Mouse (Mus musculus): ENCODE measurements around the gene Birc5.
"Not testable (repeated sequence)": the region's sequence is repeated elsewhere in the genome, so short reads cannot be mapped to it uniquely, and the experiment has no call there.

Gene Birc5

GRCm38 (mm10) chr11:117826916-117827315 lies 22.1 kb upstream of the Birc5 start:
- no peak for DNase-seq (ENCODE audit: low spot score in 2 of 2)

DNA sequence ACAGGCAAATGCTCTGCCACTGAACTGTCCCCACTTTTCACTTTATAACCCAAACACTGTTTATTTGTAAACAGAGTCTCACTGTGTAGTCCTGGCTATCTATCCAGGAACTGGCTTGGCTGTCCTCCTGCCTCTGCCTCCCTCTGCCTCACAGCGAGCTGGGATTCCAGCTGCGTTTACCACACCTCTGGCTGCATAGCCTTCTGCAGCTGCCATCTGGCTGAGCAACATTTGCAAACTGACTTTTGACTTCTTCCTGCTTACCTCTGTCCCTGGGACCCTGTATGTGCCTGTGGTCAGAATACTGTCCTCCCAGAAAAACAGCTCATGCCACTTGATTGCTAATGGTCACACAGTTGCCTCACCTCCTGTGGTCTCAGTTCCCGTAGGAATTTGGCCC lies 21.7 kb upstream of the Birc5 start:
- no peak for DNase-seq (ENCODE audit: low spot score in 2 of 2)

GRCm38 (mm10) chr11:117828149-117828887 lies 20.7 kb upstream of the Birc5 start:
- peak; percentile 75 to 82 for DNase-seq (ENCODE audit: low spot score in 2 of 2)

DNA sequence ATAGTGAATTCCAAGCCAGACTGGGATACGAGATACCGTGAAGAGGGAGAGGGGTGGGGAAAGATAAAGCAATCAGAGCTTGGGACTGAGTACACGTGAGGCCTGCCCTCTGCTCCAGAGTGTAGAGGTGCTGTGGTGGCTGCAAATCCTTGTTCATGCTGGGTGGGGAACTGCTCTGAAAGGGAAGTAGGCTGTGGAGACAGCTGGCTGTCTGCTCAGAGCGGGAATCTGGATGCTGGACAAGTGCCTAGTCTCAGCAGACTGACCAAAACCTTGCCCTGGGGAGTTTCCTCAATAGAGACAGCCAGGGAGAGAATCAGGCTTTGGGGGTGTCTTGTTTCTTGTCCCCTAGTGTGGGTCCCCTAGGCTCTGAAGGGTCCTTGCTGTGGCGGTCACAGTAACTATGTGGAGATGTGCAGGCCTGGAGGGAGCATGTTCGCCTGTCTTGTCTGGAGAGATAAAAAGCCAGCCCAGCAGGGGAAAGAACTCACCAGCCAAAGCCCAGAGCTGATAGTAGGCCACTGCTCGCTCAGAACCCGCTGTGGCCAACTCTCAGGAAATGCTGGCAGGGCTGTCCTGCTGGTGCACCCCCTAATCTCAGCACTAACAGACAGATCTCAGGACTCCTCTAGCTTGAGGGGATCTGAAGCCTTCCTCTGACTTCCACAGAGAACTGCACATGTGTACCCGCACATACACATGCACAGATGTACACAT lies 20.0 kb upstream of the Birc5 start:
- DNase-seq (ENCODE audit: low spot score in 2 of 2): no peak

- no peak for DNase-seq (ENCODE audit: low spot score in 2 of 2)
Measured at GRCm38 (mm10) chr11:117829671-117830215, 19.3 kb upstream of the Birc5 start.

DNA sequence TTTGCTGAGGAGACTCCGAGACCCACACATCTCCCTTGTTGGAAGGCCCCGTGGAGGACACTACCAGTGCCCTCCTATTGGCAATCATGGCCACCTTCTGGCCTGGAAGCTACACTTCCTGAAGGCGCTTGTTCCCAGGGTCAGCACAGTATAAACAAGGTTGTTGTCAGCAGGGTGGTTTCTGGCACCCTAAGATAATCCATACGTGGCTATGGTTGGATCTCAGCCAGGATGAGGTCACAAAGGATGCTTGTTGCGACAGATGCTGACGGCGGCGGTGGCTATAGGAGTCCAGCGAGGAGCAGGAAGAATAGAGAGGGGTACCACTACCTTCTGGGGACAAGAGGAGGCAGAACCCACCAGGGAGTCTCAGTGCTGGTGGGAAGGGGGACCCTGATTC lies 18.6 kb upstream of the Birc5 start:
- no peak for DNase-seq (ENCODE audit: low spot score in 2 of 2)

DNA sequence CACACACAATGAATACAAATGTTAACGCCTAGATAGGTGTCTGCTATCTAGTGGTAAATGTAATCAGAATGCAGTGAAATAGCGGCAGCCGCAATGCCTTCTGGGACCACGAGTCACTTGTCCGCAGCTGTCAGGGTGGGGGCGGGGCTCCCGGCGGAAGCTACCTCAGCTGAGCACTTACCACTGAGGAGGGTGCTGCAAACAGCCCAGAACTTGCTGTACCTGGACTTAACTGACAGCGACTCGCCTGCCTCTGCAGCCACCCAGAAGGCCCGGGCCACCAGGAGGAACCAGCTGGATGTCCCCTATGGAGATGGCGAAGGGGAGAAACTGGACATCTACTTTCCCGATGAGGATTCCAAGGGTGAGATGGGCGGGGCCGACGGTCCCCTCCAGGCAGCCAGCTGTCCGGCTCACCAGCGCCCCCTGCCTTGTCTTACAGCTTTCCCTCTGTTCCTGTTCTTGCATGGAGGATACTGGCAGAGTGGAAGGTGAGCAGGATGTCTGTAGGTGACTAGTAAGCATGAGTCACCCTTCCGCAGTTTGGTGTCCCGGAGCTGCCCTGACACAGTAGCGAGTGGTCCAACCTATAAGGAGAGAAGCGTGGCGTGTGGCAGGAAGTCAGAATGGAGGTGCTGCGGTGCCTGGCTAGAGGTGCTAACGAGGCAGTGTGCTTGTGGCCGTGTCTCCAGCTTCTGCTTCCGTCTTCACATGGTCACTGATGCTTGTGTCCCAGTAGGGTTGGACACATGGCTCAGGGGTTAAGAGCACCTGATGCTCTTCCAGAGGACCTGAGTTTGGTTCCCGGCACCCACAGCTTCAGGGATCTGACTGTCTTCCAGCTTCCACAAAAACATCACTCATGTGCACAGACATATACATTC lies 16.7 kb upstream of the Birc5 start:
- peak; percentile 89 to 92 for DNase-seq (ENCODE audit: low spot score in 2 of 2)

GRCm38 (mm10) chr11:117833509-117833908 lies 15.5 kb upstream of the Birc5 start:
- not testable (repeated sequence) for DNase-seq (ENCODE audit: low spot score in 2 of 2)

DNA sequence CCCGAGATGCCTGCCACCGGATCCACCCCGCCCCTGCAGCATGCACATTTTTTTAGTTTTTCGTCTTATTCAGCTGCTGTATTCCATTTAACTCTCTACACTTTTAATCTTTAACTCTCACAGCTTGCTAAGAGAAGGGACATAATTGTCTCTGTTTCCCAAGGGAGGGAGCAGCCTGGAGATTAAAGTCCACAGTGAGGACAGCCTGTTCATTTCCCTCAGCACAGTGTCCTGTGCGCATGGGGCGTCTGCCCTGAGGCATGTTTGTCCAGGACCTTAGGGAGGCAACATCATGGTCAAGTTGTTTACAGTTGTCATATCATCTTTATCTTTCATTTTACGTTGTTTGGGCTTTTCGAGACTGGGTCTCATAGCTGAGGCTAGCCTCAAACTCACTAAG lies 15.0 kb upstream of the Birc5 start:
- no peak for DNase-seq (ENCODE audit: low spot score in 2 of 2)

DNA sequence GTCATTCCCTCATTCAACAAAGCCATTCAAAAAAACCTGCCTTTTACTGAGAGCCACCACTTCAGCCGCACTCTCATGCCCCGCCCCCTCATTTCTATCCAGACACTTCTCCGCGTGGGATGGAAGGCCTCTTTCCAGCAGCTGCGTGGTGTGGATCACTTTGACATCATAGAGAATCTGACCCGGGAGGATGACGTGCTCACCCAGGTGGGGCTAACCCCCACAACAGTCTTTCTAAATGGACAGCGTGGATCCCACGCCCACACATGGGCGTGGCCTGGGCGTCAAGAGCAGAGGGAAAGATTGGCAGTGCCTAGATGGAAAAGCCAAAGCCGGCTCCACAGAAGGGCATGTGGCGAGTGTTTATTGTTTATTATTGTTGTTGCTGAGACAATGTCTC lies 12.7 kb upstream of the Birc5 start:
- DNase-seq (ENCODE audit: low spot score in 2 of 2): no peak

DNA sequence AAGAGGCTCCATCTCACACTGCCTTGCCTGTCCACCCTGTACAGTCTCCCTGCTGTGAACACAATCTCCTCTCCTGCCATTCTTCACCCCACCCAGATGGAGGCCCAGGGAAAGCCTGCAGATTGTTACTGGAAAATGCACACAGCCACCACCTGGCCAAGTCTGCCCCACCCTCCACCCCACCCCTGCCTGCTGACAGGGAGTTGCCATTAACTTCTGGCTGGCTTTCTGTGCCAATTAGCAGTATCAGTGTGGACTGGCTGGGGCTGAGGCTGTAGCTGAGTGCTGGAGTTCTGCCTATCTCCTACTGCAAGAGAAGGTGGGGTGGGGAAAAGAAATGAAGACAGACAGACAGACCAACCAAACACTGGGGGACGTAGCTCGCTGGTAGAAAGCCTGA lies 10.5 kb upstream of the Birc5 start:
- no peak for DNase-seq (ENCODE audit: low spot score in 2 of 2)

- DNase-seq (ENCODE audit: low spot score in 2 of 2): no peak
Measured at GRCm38 (mm10) chr11:117839021-117839420, 10.0 kb upstream of the Birc5 start.

GRCm38 (mm10) chr11:117840910-117841309 lies 8.1 kb upstream of the Birc5 start:
- DNase-seq (ENCODE audit: low spot score in 2 of 2): no peak

- DNase-seq (ENCODE audit: low spot score in 2 of 2): no peak
Measured at GRCm38 (mm10) chr11:117843434-117843833, 5.6 kb upstream of the Birc5 start.

DNA sequence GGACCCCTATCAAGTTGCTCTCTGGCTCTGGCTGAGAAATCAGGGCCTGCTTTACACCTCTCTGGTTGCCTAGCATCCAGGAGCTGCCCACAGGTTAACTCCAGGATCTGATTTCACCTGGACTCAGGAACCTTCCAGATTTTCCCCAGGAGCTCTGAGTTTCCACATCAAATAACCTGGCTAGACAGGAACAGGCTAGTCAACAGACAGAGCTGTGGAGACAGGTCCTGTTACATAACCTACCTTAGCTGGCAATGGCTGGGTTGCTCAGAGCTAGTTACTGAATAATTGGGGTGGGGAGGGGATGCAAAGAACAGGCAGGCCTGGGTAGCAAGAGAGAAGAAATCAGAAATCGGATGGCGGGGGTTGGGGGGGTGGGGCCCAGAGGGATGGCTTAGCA lies 4.1 kb upstream of the Birc5 start:
- DNase-seq (ENCODE audit: low spot score in 2 of 2): no peak

DNA sequence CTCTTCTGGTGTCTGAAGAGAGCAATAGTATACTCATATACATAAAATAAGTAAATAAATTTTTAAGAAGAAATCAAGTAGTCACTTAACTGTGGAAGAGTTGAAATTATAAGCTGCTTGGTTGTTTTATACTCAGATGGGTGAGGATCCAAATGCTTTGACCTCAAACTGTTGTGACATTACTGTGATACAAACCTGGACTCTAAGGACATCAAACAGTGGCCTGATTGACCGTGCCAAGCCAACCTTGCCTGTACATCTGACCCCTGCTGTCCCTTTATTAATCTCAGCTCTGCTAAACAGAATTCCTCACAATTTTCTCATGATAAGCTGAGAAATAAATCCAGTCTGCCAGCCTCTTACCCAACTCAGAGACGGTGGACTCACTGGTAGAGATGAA lies 3.4 kb upstream of the Birc5 start:
- DNase-seq (ENCODE audit: low spot score in 2 of 2): no peak

- no peak for DNase-seq (ENCODE audit: low spot score in 2 of 2)
Measured at GRCm38 (mm10) chr11:117846640-117847039, 2.4 kb upstream of the Birc5 start.

GRCm38 (mm10) chr11:117847593-117848215 lies 1.3 kb upstream of the Birc5 start:
- DNase-seq (ENCODE audit: low spot score in 2 of 2): no peak

GRCm38 (mm10) chr11:117848271-117848984 lies 623 bp upstream of the Birc5 start:
- peak; percentile 72 to 73 for DNase-seq (ENCODE audit: low spot score in 2 of 2)

GRCm38 (mm10) chr11:117852875-117853274 lies 3.8 kb downstream of the Birc5 start:
- no peak for DNase-seq (ENCODE audit: low spot score in 2 of 2)

DNA sequence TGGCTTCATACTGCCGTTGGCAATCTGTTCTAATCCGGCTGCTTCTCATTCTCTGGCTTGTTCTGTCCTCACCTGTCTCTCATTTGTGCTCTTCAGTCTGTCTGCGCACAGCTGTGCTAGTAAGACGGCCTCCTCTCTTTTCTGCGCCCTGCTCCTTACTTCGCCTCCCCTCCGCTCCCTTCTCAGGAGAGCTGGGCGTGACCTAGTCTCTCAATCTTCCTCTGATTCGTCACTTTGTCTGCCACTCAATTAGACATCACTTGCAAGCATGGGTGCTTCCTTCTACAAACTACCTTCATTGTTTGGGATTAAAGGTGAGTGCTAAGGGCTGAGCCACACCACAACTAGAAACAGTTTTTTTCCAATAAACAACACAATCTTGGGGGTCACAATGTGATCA lies 5.2 kb downstream of the Birc5 start:
- DNase-seq (ENCODE audit: low spot score in 2 of 2): no peak
